Mouse (Mus musculus) urinary bladder, postnatal 14 days (tissue): ENCODE data around the gene Olfr704.
"Not testable (repeated sequence)": the region's sequence is repeated elsewhere in the genome, so short reads cannot be mapped to it uniquely, and the experiment has no call there.

Experiments
- DNase-seq: peaks from one replicate; pipeline ENCODE4 v3.0.0; 2021; ENCODE audit warnings: low spot score

The Olfr704 gene

GRCm38 (mm10) chr7:106862885-106863284 is at the start of gene Olfr704:
Gene Olfr704, plus strand, starts transcription at chr7:106863185.
- no peak for DNase-seq

DNA sequence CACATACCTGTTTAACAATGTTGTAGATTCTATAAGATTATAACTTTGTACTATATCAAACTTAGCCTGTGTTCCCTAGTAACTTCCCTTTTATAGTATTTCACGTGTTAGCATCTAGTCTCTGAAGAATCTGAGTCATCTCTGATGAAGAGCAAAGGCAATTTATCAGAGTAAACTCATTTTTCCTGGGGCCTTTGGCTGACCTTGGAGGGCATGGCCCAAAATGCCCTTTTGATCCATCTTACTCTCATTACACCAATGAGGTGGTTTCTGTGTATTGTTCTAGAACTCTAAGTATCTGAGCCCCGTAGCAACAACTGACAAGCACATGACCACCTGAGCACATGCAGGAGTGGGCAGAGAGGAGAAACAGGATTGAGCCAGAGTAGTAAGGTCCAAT is 49.2 kb upstream of the Olfr704 start, which contains the start of gene Olfr701:
Olfr701 (plus strand) TSS at position 301 of the 400 bp plus-strand sequence.
- DNase-seq = no peak

DNA sequence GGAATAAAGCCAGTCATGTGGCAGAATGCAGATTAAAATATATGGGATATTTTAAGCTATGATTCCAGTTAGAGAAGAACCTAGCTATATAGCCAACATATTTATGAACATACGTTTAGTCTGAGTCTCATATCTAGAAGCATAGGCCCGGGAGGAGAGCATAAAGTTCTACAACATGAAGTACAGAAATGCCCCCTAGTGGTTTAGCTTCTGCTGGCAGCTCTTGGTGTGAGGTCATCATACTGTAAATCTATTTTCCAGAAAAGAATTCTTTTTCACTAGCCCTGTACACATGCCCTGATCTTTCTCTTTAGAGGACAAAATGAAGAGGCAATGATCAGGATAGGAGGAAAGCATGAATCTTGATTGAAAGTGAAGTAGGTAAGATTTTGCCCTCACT is 47.2 kb upstream of the Olfr704 start:
- DNase-seq = no peak

DNA sequence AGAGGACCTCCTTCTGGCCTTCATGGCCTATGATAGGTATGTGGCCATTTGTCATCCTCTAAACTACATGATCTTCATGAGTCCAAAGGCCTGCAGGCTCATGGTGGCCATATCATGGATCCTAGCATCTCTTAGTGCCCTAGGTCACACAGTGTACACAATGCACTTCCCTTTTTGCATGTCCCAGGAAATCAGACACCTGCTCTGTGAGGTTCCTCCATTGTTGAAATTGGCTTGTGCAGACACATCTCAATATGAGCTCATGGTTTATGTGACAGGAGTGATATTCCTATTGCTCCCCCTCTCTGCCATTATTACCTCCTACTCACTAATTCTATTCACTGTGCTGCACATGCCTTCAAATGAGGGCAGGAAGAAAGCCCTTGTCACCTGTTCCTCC is 44.6 kb upstream of the Olfr704 start:
- DNase-seq = no peak

- no peak for DNase-seq
Measured at GRCm38 (mm10) chr7:106833793-106834192, 29.2 kb upstream of the Olfr704 start, which contains the start of gene Olfr702. Gene Olfr702, minus strand, starts transcription at chr7:106833893.

GRCm38 (mm10) chr7:106843060-106843459 is 19.9 kb upstream of the Olfr704 start, which contains the start of gene Olfr703:
Gene Olfr703, plus strand, starts transcription at chr7:106843360.
- DNase-seq = no peak

DNA sequence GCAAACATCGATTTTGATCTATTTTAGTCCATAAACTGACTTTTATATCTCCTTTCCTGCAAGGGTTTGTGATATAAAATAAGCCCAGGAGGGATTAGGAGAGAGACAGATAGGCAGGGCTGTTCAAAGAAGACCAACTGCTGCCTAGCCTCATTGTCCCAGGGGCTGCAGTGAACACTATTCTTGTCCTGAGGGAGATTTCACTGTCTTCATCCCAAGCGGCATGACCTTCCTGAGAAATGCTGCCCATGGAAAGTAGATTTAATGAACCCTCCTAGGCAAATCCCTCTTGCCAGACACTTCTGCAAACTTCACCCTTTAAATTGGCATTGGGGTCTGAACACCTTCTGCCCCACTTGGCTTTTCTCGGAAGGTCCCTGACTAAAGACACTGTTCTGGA is 13.8 kb downstream of the Olfr704 start, which contains the start of gene Olfr705:
Olfr705 (minus strand) TSS at position 101 of the 400 bp plus-strand sequence.
- no peak for DNase-seq

DNA sequence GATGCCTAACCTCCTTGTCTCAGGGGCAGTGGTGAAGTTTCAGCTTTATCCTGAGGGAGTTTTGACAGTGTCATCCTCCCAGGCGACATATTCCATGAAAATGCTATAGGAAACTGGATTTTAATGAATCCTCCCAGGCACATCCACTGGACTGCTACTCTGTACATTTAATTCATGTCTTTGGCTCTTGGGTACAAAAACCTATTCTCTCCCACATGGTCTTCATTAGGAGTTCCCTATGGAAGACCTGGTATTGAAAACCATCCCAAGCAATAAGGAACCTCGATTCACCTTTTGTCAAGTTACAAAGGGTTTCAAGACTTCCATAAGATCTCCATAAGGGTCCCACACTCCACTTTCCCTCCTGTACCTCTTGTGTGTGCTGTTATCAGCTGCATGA is 25.1 kb downstream of the Olfr704 start, which contains the start of gene Olfr706:
Olfr706 (minus strand) TSS at position 101 of the 400 bp plus-strand sequence.
- DNase-seq = no peak

DNA sequence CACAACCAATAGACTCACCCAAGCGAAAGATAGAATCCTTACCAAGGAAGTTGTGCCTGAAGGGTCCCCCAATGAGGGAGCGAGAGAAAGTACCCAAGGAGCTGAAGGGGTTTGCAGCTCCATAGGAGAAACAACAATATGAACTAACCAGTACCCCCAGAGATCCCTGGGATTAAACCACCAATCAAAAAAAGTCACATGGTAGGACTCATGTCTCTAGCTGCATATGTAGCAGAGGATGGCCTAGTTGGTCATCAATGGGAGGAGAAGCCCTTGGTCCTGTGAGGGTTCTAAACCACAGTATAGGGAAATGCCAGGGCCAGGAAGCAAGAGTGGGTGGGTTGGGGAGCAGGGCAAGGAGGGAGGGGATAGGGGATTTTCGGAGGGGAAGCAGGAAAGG is 38.2 kb downstream of the Olfr704 start, which contains the start of gene Olfr707:
Olfr707 (minus strand) TSS at position 101 of the 400 bp plus-strand sequence.
- DNase-seq = not testable (repeated sequence)

GRCm38 (mm10) chr7:106907676-106908075 is 44.7 kb downstream of the Olfr704 start, which contains the start of gene Olfr1532-ps1:
Gene Olfr1532-ps1, plus strand, starts transcription at chr7:106908001.
- DNase-seq = no peak
